Mouse (Mus musculus) kidney, adult 9 months (tissue): ENCODE results near the gene Rcan1.

ENCODE experiments used
- DNase-seq: peaks from one replicate; pipeline ENCODE4 v3.0.0; 2022

The Rcan1 gene

GRCm38 (mm10) chr16:92398574-92399118 is 72.0 kb downstream of the Rcan1 start:
- no peak for DNase-seq

GRCm38 (mm10) chr16:92397745-92398573 is 72.7 kb downstream of the Rcan1 start:
- peak; percentile 56 for DNase-seq

- no peak for DNase-seq
These were observed 76.9 kb downstream of the Rcan1 start for GRCm38 (mm10) chr16:92393732-92394131.

- no peak for DNase-seq
These were observed 83.0 kb downstream of the Rcan1 start for GRCm38 (mm10) chr16:92387692-92388091.

GRCm38 (mm10) chr16:92385062-92385461 is 85.6 kb downstream of the Rcan1 start:
- DNase-seq: peak; percentile 75

- DNase-seq: no peak
These were observed 87.3 kb downstream of the Rcan1 start for GRCm38 (mm10) chr16:92383412-92383811.

- no peak for DNase-seq
These were observed 88.2 kb downstream of the Rcan1 start for GRCm38 (mm10) chr16:92382508-92382907.

- DNase-seq: no peak
These were observed 89.6 kb downstream of the Rcan1 start for GRCm38 (mm10) chr16:92381092-92381491.

GRCm38 (mm10) chr16:92376976-92377375 is 93.7 kb downstream of the Rcan1 start:
- no peak for DNase-seq

- no peak for DNase-seq
These were observed 99.0 kb downstream of the Rcan1 start for GRCm38 (mm10) chr16:92371623-92372022.

GRCm38 (mm10) chr16:92369260-92369659 is 101.4 kb downstream of the Rcan1 start:
- DNase-seq: peak; percentile 49

GRCm38 (mm10) chr16:92365477-92365876 is 105.2 kb downstream of the Rcan1 start:
- no peak for DNase-seq

- DNase-seq: no peak
These were observed 110.0 kb downstream of the Rcan1 start for GRCm38 (mm10) chr16:92360711-92361110.

- DNase-seq: no peak
These were observed 111.4 kb downstream of the Rcan1 start, which contains the start of gene Kcne1 for GRCm38 (mm10) chr16:92359229-92359628. Gene Kcne1, minus strand, starts transcription at chr16:92359468.

- DNase-seq: no peak
These were observed 111.9 kb downstream of the Rcan1 start for GRCm38 (mm10) chr16:92358734-92359133.

GRCm38 (mm10) chr16:92357566-92357965 is 113.1 kb downstream of the Rcan1 start:
- peak; percentile 28 for DNase-seq

- DNase-seq: no peak
These were observed 113.6 kb downstream of the Rcan1 start for GRCm38 (mm10) chr16:92357023-92357422.

- no peak for DNase-seq
These were observed 114.7 kb downstream of the Rcan1 start for GRCm38 (mm10) chr16:92355982-92356381.

GRCm38 (mm10) chr16:92355366-92355765 is 115.3 kb downstream of the Rcan1 start:
- DNase-seq: no peak

- no peak for DNase-seq
These were observed 116.8 kb downstream of the Rcan1 start for GRCm38 (mm10) chr16:92353897-92354296.

GRCm38 (mm10) chr16:92353295-92353694 is 117.4 kb downstream of the Rcan1 start:
- no peak for DNase-seq

- DNase-seq: no peak
These were observed 121.7 kb downstream of the Rcan1 start for GRCm38 (mm10) chr16:92348941-92349340.

- DNase-seq: no peak
These were observed 124.3 kb downstream of the Rcan1 start for GRCm38 (mm10) chr16:92346297-92346916.

GRCm38 (mm10) chr16:92345177-92345576 is 125.5 kb downstream of the Rcan1 start:
- no peak for DNase-seq
